Mouse (Mus musculus) skeletal muscle tissue, adult 2 months (tissue): ENCODE results near the gene Ahrr.
A peak's percentile ranks its signal among the peaks of the same experiment; 100 is the strongest.

ENCODE experiments used
- DNase-seq: peaks from one replicate; pipeline ENCODE4 v3.0.0-alpha.2; 2012; ENCODE audit warnings: low read depth, low spot score

Ahrr gene

DNA sequence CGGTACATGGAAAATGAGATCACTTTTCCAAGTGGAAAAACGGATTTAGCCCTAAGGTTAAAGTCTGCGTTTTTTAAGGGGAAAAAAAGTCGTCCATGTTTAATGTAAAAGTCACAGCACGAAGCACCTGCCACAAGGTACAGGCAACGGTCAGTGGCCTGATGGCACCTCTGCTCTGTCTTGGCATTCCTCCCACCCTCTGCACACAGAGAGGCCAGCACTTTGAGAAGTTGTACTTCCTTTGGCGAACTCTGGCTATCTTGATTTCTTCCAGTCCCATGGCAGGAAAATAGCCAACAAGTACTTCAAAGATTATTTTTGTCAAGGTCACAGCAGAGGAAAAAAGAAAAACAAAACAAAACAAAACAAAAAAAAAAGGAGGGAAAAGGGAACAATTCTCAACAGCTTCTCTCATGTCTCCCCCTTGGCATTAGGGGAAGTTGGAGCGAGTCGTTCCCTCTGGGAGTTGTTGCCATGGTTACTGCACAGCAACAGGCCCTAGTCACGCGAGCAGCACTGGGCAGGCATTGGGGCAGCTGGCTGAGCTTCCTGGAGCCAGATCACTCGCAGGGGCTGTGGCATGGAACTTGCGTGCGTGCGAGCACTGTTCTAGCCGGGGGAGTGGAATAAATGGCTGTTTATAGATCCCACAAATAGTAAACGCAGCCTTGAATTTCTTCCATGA is 46.8 kb downstream of the Ahrr start:
- DNase-seq, result peak; percentile 58

DNA sequence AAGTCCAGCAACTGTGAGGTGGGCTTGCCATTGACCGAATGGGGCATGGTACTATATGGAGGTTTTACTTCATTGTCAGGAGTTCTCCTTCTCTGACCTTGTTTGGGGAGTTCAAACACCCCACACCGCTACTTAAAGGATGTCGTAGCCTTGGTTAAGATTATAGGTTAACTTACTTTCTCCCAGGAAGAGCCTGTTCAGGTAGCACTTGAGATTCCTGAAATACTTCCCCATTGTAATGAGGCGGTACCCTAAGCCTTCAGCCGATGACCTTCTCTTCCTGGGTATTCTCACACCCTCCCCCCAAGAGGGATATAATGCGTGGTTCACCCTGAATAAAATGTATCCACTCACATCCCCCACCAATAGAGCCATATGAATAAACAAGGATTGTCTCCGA is 54.6 kb downstream of the Ahrr start:
- no peak for DNase-seq

DNA sequence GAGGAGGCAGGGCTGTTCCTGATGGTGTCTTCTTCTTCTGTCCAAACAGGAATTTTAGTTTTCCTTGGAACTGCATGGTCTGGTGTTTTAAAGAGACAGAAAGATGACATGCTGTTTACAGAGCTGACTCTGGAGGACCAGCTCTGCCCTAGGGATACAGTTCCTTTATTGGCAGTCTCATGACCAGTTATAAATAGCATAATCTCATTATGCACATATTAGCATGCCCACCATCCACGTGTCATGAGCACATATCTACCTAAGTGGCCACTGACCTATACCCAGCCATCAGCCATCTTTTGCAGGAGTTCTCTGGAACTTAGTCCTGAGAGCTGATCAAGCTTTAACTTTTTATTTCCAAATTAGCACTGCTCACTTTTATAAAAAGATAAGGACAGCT is 71.5 kb downstream of the Ahrr start:
- DNase-seq, result no peak

GRCm38 (mm10) chr13:74218441-74218840 is 73.7 kb downstream of the Ahrr start:
- no peak for DNase-seq

- DNase-seq, result peak; percentile 3
Observed at GRCm38 (mm10) chr13:74208986-74209345, 83.2 kb downstream of the Ahrr start.

DNA sequence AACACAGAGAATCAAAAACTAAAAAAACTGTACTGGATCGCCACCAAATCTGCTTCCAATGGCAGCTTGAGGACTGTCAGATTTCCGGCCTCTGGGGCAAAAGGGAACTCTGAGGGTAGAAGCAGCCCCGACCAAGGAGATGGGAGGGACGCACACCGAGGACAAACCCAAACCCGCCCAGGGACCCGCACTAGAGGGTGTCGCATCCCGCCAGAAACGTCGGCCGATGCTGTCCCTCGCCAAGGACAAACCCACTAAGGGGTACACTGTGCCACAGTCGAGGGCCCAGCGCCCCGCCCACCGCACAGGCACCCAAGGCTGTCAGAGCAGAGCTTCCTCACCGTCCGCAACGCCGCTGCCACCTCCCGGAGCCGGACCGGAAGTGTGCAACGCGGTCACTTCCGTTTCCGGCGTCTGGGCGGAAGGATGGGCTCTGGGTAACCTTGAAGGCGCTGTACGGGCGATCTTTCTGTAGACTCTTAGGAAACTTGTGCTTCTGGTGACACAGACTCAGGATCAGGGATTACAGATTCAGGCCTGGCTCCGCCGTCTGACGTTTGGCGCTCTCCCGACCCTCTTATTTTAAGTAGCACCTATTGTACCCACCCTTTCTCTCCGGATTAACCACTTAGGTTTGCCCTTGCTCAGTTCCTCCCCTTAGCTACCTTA is 83.7 kb downstream of the Ahrr start, which contains the start of gene Exoc3:
Gene Exoc3 (minus strand): TSS at position 416 of the 669 bp plus-strand sequence.
- DNase-seq, result peak; percentile 83

GRCm38 (mm10) chr13:74196451-74196850 is 95.7 kb downstream of the Ahrr start:
- no peak for DNase-seq

- DNase-seq, result no peak
Observed at GRCm38 (mm10) chr13:74192613-74193012, 99.5 kb downstream of the Ahrr start.

DNA sequence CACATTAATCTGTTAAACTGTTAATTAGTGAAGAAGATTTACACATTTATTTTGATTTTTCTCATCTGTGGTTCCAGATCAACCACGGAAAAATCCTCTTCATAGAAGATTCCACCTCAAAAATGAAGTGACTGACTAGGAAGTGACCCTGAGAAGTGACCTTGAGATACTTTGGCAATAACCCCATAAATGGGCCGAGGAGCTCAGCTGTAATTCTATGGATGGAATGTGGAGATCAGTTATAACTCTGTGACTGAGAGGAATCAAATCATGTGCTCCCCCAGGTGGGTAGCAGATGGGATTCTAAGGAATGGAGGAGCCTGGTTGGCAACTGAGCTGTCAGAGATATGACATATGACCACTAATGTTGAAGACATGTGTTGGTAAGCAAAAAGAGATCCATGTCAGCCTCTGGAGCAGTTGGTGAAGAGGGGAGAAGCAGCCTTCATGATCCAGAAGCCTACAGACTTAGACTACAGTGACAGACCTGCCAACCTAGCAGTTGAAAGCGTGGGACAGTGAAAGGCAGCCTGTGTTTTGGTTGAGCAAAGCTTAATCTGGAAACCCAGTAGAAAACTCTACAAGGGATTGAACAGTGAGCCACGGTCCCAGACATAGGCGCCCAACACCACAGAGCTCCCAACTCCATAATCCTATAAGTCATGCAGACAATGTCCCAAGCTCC is 109.0 kb downstream of the Ahrr start:
- no peak for DNase-seq

- no peak for DNase-seq
Observed at GRCm38 (mm10) chr13:74172036-74172435, 120.1 kb downstream of the Ahrr start.

- no peak for DNase-seq
Observed at GRCm38 (mm10) chr13:74169446-74170164, 122.5 kb downstream of the Ahrr start.

- no peak for DNase-seq
Observed at GRCm38 (mm10) chr13:74167492-74167891, 124.6 kb downstream of the Ahrr start.

GRCm38 (mm10) chr13:74167057-74167413 is 125.1 kb downstream of the Ahrr start:
- DNase-seq, result no peak

DNA sequence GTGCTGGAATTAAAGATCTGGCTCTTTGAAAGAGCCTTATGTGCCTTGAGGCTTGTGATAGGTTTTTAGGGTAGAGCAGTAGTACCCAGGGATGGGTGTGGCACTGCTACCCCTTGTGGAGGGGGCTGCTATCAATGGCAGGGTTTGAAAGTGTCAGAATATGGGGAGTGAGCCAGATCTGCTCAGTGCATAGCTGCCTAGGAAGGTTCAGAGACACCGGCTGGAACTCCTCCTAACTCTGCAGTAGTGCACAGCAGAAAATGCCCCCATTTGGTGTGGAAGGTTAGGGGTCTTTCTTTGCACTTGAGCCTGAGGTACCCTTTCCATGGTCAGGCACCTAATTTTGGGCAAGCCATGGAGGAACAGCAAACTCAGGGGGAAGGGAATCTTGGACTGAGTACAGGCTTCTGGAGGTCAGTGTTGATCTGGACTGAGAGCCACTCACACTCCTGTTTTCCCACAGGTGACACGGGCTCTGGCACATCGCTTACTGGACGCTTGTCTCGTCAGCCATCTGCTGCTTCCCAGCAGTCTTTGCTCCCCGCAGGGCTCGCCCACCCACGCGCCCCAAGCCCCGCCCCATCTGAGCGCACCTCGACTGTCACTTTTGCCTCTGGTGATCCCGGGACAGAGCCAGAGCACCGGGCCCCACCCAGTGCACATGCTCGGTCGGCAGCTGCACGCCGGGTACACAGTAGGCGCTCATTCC is 125.6 kb downstream of the Ahrr start:
- DNase-seq, result no peak
